Mouse (Mus musculus) retina, adult 2 months (tissue): ENCODE measurements at regions not wholly inside any gene's neighbourhood (a gene's known extent, or its start where the extent isn't known, plus 50 kb on each side); places are given as distances from the start of the nearest gene placed in this dataset.

ENCODE experiments used
- DNase-seq: peaks from one replicate; pipeline ENCODE4 v3.0.0-alpha.2; 2012; ENCODE audit warnings: low read depth, low spot score

DNA sequence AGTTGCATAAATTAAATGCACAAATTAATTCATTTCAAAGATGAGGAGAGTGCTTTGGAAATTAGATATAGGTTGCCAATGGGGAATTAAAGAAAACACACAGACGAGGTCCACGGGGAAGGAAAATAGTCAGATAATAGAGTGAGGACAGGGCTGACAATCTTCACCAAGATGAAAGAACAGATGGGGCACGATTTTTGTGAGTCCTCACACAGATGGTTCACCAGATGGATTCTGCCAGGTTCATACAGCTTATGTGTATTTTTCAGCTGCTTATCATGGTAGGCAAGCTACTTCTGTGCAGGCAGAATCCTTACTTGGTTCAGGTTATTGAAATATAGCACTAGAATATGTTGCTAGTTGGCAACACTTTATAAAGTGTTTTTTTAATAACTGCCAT is 1585.4 kb upstream of the Igfbp7 start:
- no peak for DNase-seq

DNA sequence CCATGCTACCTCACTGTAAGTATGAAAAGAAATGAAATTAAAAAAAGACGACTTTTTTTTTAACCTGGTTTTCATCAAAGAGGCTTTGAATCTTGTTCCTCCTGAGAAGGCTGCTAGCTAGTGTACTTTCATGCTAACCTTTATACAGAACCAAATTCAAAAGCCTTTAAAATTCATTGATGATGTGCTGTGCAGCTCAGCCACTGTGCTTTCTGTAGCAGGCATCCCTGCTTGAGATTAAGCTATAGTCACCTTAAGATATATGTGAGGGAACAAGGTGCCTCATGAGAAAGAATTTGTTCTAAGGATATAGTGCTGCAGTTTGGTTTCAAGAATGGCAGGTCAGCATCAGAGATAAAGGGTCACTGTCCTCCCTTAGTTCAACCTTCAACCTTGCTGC is 1581.9 kb upstream of the Igfbp7 start:
- DNase-seq, result no peak

DNA sequence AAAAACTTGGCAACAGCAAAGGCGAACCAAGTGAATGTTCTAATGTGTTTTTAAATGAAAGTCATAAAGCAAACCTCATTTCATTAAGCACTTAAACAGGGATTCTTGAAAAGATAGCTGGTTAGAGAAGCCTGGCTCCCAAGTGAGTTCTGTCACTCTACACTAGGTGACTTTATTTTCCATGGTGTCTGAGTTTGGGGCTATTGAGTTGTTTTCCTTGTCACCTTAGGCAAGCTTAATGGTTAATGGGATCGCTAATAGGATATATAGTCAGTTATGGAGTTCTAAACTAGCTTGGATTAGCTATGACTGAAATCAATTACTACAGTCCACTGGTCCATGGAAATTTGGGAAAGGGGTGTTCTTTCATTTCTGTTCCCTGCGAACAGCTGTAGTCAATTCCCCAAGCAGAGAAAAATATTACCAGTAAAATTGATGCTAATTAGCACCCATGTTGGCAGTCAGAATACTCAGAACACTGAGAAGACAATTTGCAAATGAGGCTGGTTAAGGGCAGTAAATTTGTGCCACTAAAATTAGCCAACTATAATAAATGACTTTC is 1568.7 kb upstream of the Igfbp7 start:
- DNase-seq, result no peak

DNA sequence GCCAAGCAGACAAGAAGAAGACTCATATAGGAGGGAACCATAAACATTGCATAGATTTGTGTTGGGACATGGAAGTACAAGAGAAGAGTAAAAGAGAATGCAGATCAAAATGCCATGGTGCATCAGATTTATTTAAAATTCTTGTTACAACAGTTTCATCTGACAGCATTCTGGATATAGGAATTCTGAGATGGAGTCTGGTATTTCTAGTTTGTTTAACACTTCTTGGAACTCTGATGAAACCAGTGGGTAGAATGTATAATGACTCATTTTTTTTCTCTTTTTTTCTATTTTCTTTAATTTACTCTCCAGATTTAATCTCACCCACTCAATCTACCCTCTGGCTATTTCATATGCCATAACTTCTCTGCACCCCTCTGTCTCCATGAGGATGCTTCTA is 1537.9 kb upstream of the Igfbp7 start:
- DNase-seq, result no peak

DNA sequence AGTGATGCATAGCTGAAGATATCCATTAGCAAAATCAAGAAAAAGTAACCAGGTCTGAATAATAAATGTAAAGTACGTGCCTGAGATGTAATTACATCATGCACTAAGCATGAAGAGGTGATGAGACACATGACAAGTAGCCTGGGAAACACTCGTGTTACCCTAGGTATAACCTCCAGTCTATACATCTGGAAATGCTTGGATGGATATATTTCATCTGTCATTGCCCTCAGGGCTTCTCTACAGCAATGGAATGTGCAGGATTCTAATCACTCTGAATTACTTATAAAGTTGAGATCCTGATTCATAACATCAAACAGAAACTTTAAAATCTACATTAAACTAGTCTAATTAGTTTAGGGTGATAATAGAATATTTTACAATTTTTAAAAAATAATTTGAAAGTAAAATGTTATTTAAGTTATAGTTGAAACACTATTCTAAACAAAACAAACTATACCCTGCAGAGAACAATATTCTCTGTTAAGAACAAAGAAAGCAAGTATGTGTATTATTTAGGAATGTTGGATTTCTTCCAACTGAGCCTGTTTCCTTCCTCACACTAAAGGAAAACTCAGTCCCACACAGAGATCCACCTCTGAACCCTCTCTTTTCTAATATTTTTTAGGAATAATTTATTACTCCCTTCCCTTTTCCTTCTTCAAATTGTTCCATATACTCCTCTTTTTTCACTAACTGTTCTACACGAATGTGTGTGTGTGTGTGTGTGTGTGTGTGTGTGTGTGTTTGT is 1514.2 kb upstream of the Igfbp7 start:
- no peak for DNase-seq

DNA sequence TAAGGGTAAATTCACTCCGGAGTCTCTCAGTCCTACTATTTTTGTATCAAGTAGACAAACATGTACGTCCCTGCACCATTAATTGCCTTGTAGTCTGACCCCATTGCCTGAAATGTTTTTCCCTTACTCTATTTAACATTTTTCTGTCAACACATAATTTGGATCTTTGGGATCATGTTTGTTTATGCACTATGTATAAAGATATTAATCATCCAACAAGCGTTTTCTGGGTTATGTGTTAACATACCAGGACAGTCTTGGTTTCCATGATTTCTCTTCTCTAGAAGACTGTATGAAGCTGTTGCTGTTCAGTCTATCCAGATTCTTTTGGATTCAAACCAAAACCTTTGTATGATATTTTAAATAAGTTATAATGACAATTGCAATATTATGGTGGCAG is 1492.3 kb upstream of the Igfbp7 start:
- no peak for DNase-seq

DNA sequence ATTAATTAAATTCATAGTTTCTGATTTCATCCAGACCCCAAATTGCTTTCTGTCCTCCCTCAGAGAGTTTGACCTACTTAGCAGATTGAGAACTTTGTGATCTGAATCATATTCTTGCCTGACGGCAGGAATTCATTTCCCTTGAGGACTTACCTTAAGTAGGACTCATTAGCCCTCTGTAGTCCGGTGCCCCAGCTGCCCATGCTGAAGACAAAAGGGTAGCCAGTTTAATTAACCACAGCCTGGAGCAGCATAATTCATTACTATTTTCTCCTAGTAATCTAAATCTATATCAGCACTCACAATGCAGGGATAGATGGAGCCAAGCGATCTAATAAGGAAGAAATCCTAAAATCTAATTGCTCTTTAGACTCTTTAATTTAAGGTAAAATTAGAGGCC is 1470.9 kb upstream of the Igfbp7 start:
- no peak for DNase-seq

DNA sequence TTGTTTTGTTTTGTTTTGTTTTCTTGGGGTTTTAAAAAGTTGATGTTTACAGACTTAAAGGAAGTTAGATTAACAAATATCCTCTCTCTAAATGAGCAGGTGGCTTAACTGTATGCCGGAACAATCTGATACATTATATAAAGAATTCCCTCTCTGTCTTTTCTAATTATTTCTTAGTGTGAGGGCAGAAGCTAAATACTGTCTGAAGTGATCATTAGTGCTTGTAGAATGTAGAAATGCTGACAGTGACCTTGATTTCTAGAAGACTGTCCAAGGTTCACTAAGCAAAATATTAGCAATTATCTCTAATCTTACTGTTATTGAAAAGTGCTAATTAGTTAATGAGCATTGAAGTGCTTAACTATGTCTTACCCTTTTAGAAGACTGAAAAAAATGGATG is 1437.3 kb upstream of the Igfbp7 start:
- DNase-seq, result no peak

DNA sequence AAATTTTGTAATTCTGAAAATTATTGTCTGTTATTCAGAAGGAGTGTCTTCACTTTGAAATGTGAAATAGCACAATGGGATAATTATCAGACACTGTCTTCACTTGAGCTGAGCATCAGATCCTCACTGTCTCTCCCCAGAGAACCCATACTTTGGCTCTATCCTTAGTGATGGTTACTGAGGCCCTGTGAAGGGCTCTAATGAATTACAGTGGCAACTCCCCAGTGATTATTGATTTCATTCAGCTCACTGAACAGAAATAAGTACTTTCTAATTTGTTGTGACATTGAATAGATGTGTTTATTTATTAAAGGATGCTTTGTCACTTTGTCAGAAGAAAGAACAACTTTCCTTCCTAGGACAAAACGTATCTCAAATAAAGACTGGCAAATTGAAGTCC is 1389.5 kb upstream of the Igfbp7 start:
- peak; percentile 1 for DNase-seq
